Mouse (Mus musculus) kidney, adult 9 months (tissue): ENCODE data around the gene Ajap1.

Experiments used
- DNase-seq: peaks from one replicate; pipeline ENCODE4 v3.0.0; 2022

The Ajap1 gene

GRCm38 (mm10) chr4:153340887-153341286 is 141.7 kb downstream of the Ajap1 start:
- DNase-seq = no peak

GRCm38 (mm10) chr4:153335301-153335799 is 147.3 kb downstream of the Ajap1 start:
- no peak for DNase-seq

GRCm38 (mm10) chr4:153327809-153328208 is 154.8 kb downstream of the Ajap1 start:
- no peak for DNase-seq
